Mouse (Mus musculus): Measurements from ENCODE around the gene Lrrc31. TPM values are rescaled to one million over a fixed set of nuclear protein-coding genes. Genes with fewer than 3 reads are reported as not detected.

Lrrc31 gene
- polyA plus RNA-seq, 2 experiments, result 0.10 TPM

DNA sequence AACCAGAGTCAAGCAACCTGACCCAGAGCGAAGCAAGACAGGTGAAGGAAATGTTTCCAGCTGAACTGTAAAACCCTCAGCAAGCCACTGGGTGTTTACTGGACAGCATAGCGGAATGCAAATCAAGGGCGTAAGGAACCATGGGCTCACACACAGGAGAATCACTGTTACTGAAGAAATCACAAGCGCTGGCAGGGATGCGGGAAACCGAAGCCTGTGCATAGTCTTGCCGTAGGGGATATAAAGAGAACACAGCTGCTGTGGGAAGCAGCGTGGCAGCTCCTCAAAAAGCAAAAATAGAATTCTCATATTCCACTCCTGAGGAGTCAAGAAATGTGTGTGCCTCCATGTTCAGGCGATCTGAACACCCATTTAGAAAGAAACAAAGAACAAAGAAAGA, 37.2 kb upstream of the Lrrc31 start:
- no peak overlapping the region for H3K27ac ChIP-seq (replicated peaks; ENCODE audit: low read depth, low read length)
- no peaks in the 10 kb centered on the region for H3K9me3 ChIP-seq (ENCODE audit: control insufficient read depth, low read length)
- no peaks in the 10 kb centered on the region for H3K27me3 ChIP-seq (ENCODE audit: control insufficient read depth, insufficient read depth, low read length)
- H3K4me1 ChIP-seq (ENCODE audit: control insufficient read depth, insufficient read depth, low read length), result no peaks in the 10 kb centered on the region; the same call in 1 of the 2 replicates
- H3K4me3 ChIP-seq (replicated peaks; ENCODE audit: low read length), result no peak overlapping the region
- 61% methylated on average over 9 of the region's 9 CpGs for WGBS
- H3K36me3 ChIP-seq (ENCODE audit: control insufficient read depth, insufficient read depth, low read length), result no peaks in the 10 kb centered on the region
- DNase-seq (ENCODE audit: low spot score) (peak; percentile 21), ATAC-seq (ENCODE audit: low FRiP score, low read depth) (peak; percentile 80)
- no peak overlapping the region for H3K4me2 ChIP-seq (replicated peaks; ENCODE audit: low read depth, low read length, severe bottlenecking)
- no peak for TF ChIP-seq POLR2A (IDR thresholded peaks at IDR 0.05; ENCODE audit: borderline replicate concordance, extremely low read depth, insufficient read depth, insufficient read length)
- no peak overlapping the region for H3K9ac ChIP-seq (ENCODE audit: low read depth, low read length, severe bottlenecking)

GRCm38 (mm10) chr3:30729046-30729445, 29.4 kb upstream of the Lrrc31 start:
- no peak overlapping the region for H3K4me3 ChIP-seq (replicated peaks; ENCODE audit: low read length)
- H3K27ac ChIP-seq (replicated peaks; ENCODE audit: low read depth, low read length), result no peak overlapping the region
- DNase-seq (ENCODE audit: low spot score), result no peak
- no peaks in the 10 kb centered on the region for H3K4me1 ChIP-seq (ENCODE audit: control insufficient read depth, insufficient read depth, low read length)
- H3K9me3 ChIP-seq (ENCODE audit: control insufficient read depth, low read length), result no peaks in the 10 kb centered on the region
- H3K4me2 ChIP-seq (replicated peaks; ENCODE audit: low read depth, low read length, severe bottlenecking), result no peak overlapping the region
- WGBS, result 79% methylated on average over 5 of the region's 5 CpGs
- H3K27me3 ChIP-seq (ENCODE audit: control insufficient read depth, insufficient read depth, low read length), result no peaks in the 10 kb centered on the region
- H3K36me3 ChIP-seq (ENCODE audit: control insufficient read depth, insufficient read depth, low read length), result no peaks in the 10 kb centered on the region
- ATAC-seq (ENCODE audit: low FRiP score, low read depth), result no peak
- no peak for TF ChIP-seq POLR2A (IDR thresholded peaks at IDR 0.05; ENCODE audit: borderline replicate concordance, extremely low read depth, insufficient read depth, insufficient read length)
- H3K9ac ChIP-seq (ENCODE audit: low read depth, low read length, severe bottlenecking), result no peak overlapping the region

DNA sequence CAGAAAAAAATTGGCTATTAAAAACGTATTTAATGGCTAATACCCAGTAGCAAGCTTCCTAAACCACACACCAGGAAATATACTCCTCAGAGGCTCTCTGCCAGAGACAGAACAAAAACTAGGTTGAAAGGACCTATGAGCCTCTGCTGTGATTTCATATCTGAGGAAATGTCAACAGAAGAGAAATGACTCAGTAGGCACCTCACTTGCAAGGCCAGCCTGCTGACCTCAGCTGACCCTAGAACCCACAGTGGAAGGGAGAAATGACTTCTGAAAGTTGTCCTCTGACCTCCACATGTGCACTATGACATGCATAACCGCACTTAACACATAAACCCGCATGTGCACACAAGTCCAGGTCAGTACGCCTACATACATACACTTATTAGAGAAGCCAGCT, 27.6 kb upstream of the Lrrc31 start:
- no peak for TF ChIP-seq POLR2A (IDR thresholded peaks at IDR 0.05; ENCODE audit: borderline replicate concordance, extremely low read depth, insufficient read depth, insufficient read length)
- no peak overlapping the region for H3K9ac ChIP-seq (ENCODE audit: low read depth, low read length, severe bottlenecking)
- DNase-seq (ENCODE audit: low spot score) (no peak), ATAC-seq (ENCODE audit: low FRiP score, low read depth) (no peak)
- no peak overlapping the region for H3K4me2 ChIP-seq (replicated peaks; ENCODE audit: low read depth, low read length, severe bottlenecking)
- no peaks in the 10 kb centered on the region for H3K36me3 ChIP-seq (ENCODE audit: control insufficient read depth, insufficient read depth, low read length)
- H3K9me3 ChIP-seq (ENCODE audit: control insufficient read depth, low read length), result no peaks in the 10 kb centered on the region
- no peaks in the 10 kb centered on the region for H3K4me1 ChIP-seq (ENCODE audit: control insufficient read depth, insufficient read depth, low read length)
- no peak overlapping the region for H3K4me3 ChIP-seq (replicated peaks; ENCODE audit: low read length)
- no peaks in the 10 kb centered on the region for H3K27me3 ChIP-seq (ENCODE audit: control insufficient read depth, insufficient read depth, low read length)
- WGBS, result 79% methylated on average over 4 of the region's 4 CpGs
- H3K27ac ChIP-seq (replicated peaks; ENCODE audit: low read depth, low read length), result no peak overlapping the region

DNA sequence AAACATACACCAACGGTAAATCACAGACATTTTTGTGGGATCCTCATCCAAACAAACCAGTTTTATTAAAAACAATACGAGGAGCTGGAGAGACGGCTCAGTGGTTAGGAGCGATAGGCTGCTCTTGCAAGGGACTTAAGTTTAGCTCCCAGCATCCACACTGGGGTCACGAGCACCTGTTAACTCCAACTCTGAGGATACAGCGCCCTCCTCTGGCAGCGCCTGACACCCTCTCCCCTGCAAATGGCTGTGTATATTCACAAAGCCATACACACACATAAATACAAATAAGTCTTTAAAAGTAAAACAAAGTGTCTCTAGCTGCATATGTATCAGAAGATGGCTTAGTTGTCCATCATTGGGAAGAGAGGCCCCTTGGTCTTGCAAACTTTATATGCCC, 25.9 kb upstream of the Lrrc31 start:
- DNase-seq (ENCODE audit: low spot score), result no peak
- ATAC-seq (ENCODE audit: low FRiP score, low read depth), result no peak
- TF ChIP-seq POLR2A (IDR thresholded peaks at IDR 0.05; ENCODE audit: borderline replicate concordance, extremely low read depth, insufficient read depth, insufficient read length), result no peak
- H3K27me3 ChIP-seq (ENCODE audit: control insufficient read depth, insufficient read depth, low read length), result no peaks in the 10 kb centered on the region
- no peak overlapping the region for H3K4me3 ChIP-seq (replicated peaks; ENCODE audit: low read length)
- WGBS, result 81% methylated on average over 7 of the region's 7 CpGs
- no peak overlapping the region for H3K9ac ChIP-seq (ENCODE audit: low read depth, low read length, severe bottlenecking)
- H3K4me1 ChIP-seq (ENCODE audit: control insufficient read depth, insufficient read depth, low read length), result no peaks in the 10 kb centered on the region
- no peaks in the 10 kb centered on the region for H3K9me3 ChIP-seq (ENCODE audit: control insufficient read depth, low read length)
- H3K36me3 ChIP-seq (ENCODE audit: control insufficient read depth, insufficient read depth, low read length), result no peaks in the 10 kb centered on the region
- H3K27ac ChIP-seq (replicated peaks; ENCODE audit: low read depth, low read length), result no peak overlapping the region
- no peak overlapping the region for H3K4me2 ChIP-seq (replicated peaks; ENCODE audit: low read depth, low read length, severe bottlenecking)

- Histone ChIP-seq H3K9ac (ENCODE audit: low read depth, low read length, severe bottlenecking) (no peak overlapping the region), H3K4me1 (ENCODE audit: control insufficient read depth, insufficient read depth, low read length) (no peaks in the 10 kb centered on the region), H3K36me3 (ENCODE audit: control insufficient read depth, insufficient read depth, low read length) (no peaks in the 10 kb centered on the region), H3K4me2 (replicated peaks; ENCODE audit: low read depth, low read length, severe bottlenecking) (no peak overlapping the region), H3K4me3 (replicated peaks; ENCODE audit: low read length) (no peak overlapping the region), H3K9me3 (ENCODE audit: control insufficient read depth, low read length) (no peaks in the 10 kb centered on the region), H3K27me3 (ENCODE audit: control insufficient read depth, insufficient read depth, low read length) (no peaks in the 10 kb centered on the region), H3K27ac (replicated peaks; ENCODE audit: low read depth, low read length) (no peak overlapping the region)
- 75% methylated on average over 10 of the region's 10 CpGs for WGBS
- no peak for ATAC-seq (ENCODE audit: low FRiP score, low read depth)
- TF ChIP-seq POLR2A (IDR thresholded peaks at IDR 0.05; ENCODE audit: borderline replicate concordance, extremely low read depth, insufficient read depth, insufficient read length), result no peak
- DNase-seq (ENCODE audit: low spot score), result no peak
These were observed 25.3 kb upstream of the Lrrc31 start for GRCm38 (mm10) chr3:30724848-30725465.
